Mouse (Mus musculus) forebrain, embryonic 11.5 days (tissue): Measurements from ENCODE around the gene Dnajc14. TPM values are rescaled to one million over a fixed set of nuclear protein-coding genes. Genes with fewer than 3 reads are reported as not detected.

ENCODE experiments used
- ATAC-seq: fragments of 200-750 bp; cut with Nextera tagmentation; replicated peaks from 2 replicates; pipeline ENCODE4 v1.8.0; 2017; ENCODE audit warnings: moderate TSS enrichment; ENCODE audit not compliant: low FRiP score
- DNase-seq: peaks from one replicate; pipeline ENCODE4 v3.0.0-alpha.2; 2017; ENCODE audit warnings: low spot score
- H3K27ac ChIP-seq: fragments of 300-500 bp; sonication (generic); 2 replicates; pipeline ENCODE4 v1.5.1; 2014; ENCODE audit warnings: low read depth, low read length
- H3K27me3 ChIP-seq: fragments of 300-500 bp; sonication (generic); 2 replicates; pipeline ENCODE4 v1.6.1; 2014; ENCODE audit warnings: mild to moderate bottlenecking, low read length, mixed read lengths; ENCODE audit not compliant: control insufficient read depth, insufficient read depth
- H3K36me3 ChIP-seq: fragments of 300-500 bp; sonication (generic); 2 replicates; pipeline ENCODE4 v1.6.1; 2014; ENCODE audit warnings: mild to moderate bottlenecking, low read length, moderate library complexity, mixed read lengths; ENCODE audit not compliant: control insufficient read depth, insufficient read depth
- H3K4me1 ChIP-seq: fragments of 300-500 bp; sonication (generic); replicated peaks from 2 replicates; pipeline ENCODE4 v1.6.1; 2014; ENCODE audit warnings: low read length, mixed read lengths; ENCODE audit not compliant: control insufficient read depth, insufficient read depth
- H3K4me2 ChIP-seq: fragments of 300-500 bp; sonication (generic); 2 replicates; pipeline ENCODE4 v1.6.1; 2014; ENCODE audit warnings: low read depth, mild to moderate bottlenecking, low read length, moderate library complexity, mixed read lengths; ENCODE audit not compliant: severe bottlenecking
- H3K4me3 ChIP-seq: fragments of 300-500 bp; sonication (generic); 2 replicates; pipeline ENCODE4 v1.5.1; 2014; ENCODE audit warnings: low read depth, low read length
- H3K9ac ChIP-seq: fragments of 300-500 bp; sonication (generic); 2 replicates; pipeline ENCODE4 v1.6.1; 2014; ENCODE audit warnings: low read length
- H3K9me3 ChIP-seq: fragments of 300-500 bp; sonication (generic); 2 replicates; pipeline ENCODE4 v1.6.1; 2016; ENCODE audit warnings: low read length, mixed read lengths; ENCODE audit not compliant: control insufficient read depth
- WGBS: fragments of 180-500 bp; shearing (Covaris S2); extraction: QIAGEN DNeasy Blood & Tissue Kit; methylation state at CpG from one replicate; pipeline ENCODE4 v1.1.7; 2014; 5-methylcytosine and 5-hydroxymethylcytosine counted together
- polyA plus RNA-seq: library from polyadenylated mRNA; unstranded; fragments of >200 nt; fragmentation: Nextera tagmentation; extraction: Ambion mirVana; gene quantifications from 2 replicates; pipeline ENCODE4 v1.2.1, GENCODE M21; 2014

Dnajc14 gene
- polyA plus RNA-seq, 1 experiment from 2014 or later, result 38.8 TPM

DNA sequence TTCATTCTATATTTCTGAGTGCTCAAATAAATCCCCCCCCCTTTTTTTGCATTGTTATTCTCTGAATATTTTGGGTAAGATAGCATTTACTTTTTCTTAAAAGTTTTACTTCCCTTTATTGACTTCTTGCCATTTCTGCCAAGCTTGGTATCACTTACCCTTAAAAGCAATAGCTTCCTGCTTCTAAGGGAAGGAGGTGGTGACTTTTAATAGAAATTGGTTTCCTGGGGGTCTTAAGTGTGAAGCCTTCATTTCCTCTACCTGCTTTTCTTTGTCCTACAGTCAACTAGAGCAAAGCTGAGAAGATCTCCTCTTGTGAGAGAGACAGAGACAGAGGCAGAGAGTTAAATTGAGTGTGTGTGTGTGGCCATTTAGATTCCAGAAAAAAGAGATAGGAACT lies 57.3 kb downstream of the Dnajc14 start:
- Histone ChIP-seq H3K4me3 (no peak overlapping the region), H3K4me2 (no peak overlapping the region), H3K27me3 (no peaks in the 10 kb centered on the region), H3K36me3 (no peaks in the 10 kb centered on the region; the same call in 1 of the 2 replicates), H3K4me1 (no peaks in the 10 kb centered on the region), H3K9me3 (no peaks in the 10 kb centered on the region), H3K27ac (no peak overlapping the region), H3K9ac (no peak overlapping the region)
- no peak for DNase-seq
- no peak for ATAC-seq

DNA sequence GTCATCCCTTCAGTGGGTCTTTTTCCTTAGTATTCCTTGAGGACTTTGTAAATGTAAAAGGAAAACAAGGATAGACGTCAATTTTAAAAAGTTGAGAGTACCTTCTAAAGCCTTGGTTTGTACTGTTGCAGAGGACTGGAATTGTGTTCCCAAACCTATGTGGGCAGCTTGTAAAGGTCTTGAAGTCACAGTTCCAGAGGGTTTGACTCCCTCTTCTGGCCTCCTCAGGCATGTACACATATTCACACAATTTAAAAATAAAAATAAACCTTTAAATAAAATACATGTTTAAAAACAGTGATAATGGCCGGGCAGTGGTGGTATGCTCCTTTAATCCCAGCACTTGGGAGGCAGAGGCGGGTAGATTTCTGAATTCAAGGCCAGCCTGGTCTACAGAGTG lies 62.2 kb downstream of the Dnajc14 start:
- 88% methylated on average over 3 of the region's 3 CpGs for WGBS

DNA sequence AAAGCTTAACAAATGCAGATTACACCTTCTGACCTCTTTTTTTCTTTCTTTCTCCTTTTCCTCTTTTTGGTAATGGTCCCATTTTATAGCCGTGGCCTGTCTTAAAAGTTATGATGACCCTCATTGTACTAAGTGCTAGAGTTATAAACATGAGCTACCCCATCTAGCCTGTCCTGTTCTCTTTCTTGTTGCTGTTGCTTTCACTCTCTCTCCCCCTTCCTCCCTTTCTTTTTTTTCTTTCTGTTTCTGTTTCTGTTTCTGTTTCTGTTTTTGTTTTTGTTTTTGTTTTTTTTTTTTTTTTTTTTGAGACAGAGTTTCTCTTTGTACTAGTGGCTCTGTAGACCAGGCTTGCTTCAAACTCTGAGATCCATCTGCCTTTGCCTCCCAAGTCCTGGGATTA lies 62.7 kb downstream of the Dnajc14 start:
- Histone ChIP-seq H3K27me3 (no peaks in the 10 kb centered on the region), H3K4me2 (no peak overlapping the region), H3K36me3 (peaks cover 2% of the 10 kb centered on the region; the same call in 1 of the 2 replicates), H3K9ac (no peak overlapping the region), H3K9me3 (no peaks in the 10 kb centered on the region), H3K4me3 (no peak overlapping the region), H3K27ac (no peak overlapping the region), H3K4me1 (no peaks in the 10 kb centered on the region)
- WGBS, result 93% methylated on average over 1 of the region's 1 CpGs
- DNase-seq (no peak), ATAC-seq (no peak)

More for the DNA sequence above, 62.2 kb downstream of the Dnajc14 start:
- no peak overlapping the region for H3K4me3 ChIP-seq
- no peak for DNase-seq
- H3K9me3 ChIP-seq, result no peaks in the 10 kb centered on the region
- peaks cover 2% of the 10 kb centered on the region; the same call in 1 of the 2 replicates for H3K36me3 ChIP-seq
- no peak overlapping the region for H3K9ac ChIP-seq
- no peak overlapping the region for H3K4me2 ChIP-seq
- no peaks in the 10 kb centered on the region for H3K27me3 ChIP-seq
- H3K27ac ChIP-seq, result no peak overlapping the region
- H3K4me1 ChIP-seq, result no peaks in the 10 kb centered on the region
- no peak for ATAC-seq

Other genes starting within 250 kb of the Dnajc14 start
- 249 and 269 TPM in 2 replicates for gene Pa2g4, start 238.1 kb upstream of the Dnajc14 start, polyA plus RNA-seq
- gene Erbb3, start 214.4 kb upstream of the Dnajc14 start, polyA plus RNA-seq, result 1.2 TPM in 2 replicates
- 576 and 629 TPM in 2 replicates for gene Rps26, start 177.3 kb upstream of the Dnajc14 start, polyA plus RNA-seq
- gene Ikzf4, start 158.1 kb upstream of the Dnajc14 start, polyA plus RNA-seq, result 4.1 and 5.8 TPM in 2 replicates
- gene Suox, start 130.0 kb upstream of the Dnajc14 start, polyA plus RNA-seq, result 10.8 and 11.7 TPM in 2 replicates
- 78.8 and 79.1 TPM in 2 replicates for gene Rab5b, start 107.8 kb upstream of the Dnajc14 start, polyA plus RNA-seq
- gene Pmel, start 99.9 kb upstream of the Dnajc14 start, polyA plus RNA-seq, result 1.8 and 4.5 TPM in 2 replicates
- 119 and 120 TPM in 2 replicates for gene Cdk2, start 99.0 kb upstream of the Dnajc14 start, polyA plus RNA-seq
- gene Dgka, start 59.2 kb upstream of the Dnajc14 start, polyA plus RNA-seq, result 3.9 and 4.0 TPM in 2 replicates
- 47.6 and 51.4 TPM in 2 replicates for gene Pym1, start 56.2 kb upstream of the Dnajc14 start, polyA plus RNA-seq
- gene Mmp19, start 13.2 kb upstream of the Dnajc14 start, polyA plus RNA-seq, result 0.51 and 0.60 TPM in 2 replicates
- 22.7 and 24.2 TPM in 2 replicates for gene Tmem198b, start 308 bp downstream of the Dnajc14 start, polyA plus RNA-seq
- 263 and 284 TPM in 2 replicates for gene Sarnp, start 13.3 kb downstream of the Dnajc14 start, polyA plus RNA-seq
- 70.1 and 73.0 TPM in 2 replicates for gene Ormdl2, start 17.6 kb downstream of the Dnajc14 start, polyA plus RNA-seq
- gene Gdf11, start 87.7 kb downstream of the Dnajc14 start, polyA plus RNA-seq, result 10.5 and 11.7 TPM in 2 replicates
- 144 and 151 TPM in 2 replicates for gene Cd63, start 96.9 kb downstream of the Dnajc14 start, polyA plus RNA-seq
- gene Rdh5, start 118.8 kb downstream of the Dnajc14 start, polyA plus RNA-seq, result 12.3 and 12.6 TPM in 2 replicates
- gene Bloc1s1, start 120.0 kb downstream of the Dnajc14 start, polyA plus RNA-seq, result 191 and 202 TPM in 2 replicates
- gene Itga7, start 129.8 kb downstream of the Dnajc14 start, polyA plus RNA-seq, result 0.65 and 0.69 TPM in 2 replicates
- gene Mettl7b, start 156.9 kb downstream of the Dnajc14 start, polyA plus RNA-seq, result not detected in 2 replicates
- gene Olfr9, start 185.4 kb downstream of the Dnajc14 start, polyA plus RNA-seq, result not detected in 2 replicates
- gene Olfr763, start 206.7 kb downstream of the Dnajc14 start, polyA plus RNA-seq, result not detected in 2 replicates
- not detected in 2 replicates for gene Olfr764-ps1, start 235.8 kb downstream of the Dnajc14 start, polyA plus RNA-seq
- gene Olfr765, start 245.9 kb downstream of the Dnajc14 start, polyA plus RNA-seq, result not detected in 2 replicates